Mouse (Mus musculus) heart, embryonic 16.5 days (tissue): ENCODE results near the gene Qdpr. TPM values are rescaled to one million over a fixed set of nuclear protein-coding genes. Genes with fewer than 3 reads are reported as not detected.

Experiments used
- ATAC-seq: fragments of 200-750 bp; cut with Nextera tagmentation; replicated peaks from 2 replicates; pipeline ENCODE4 v1.8.0; 2017; ENCODE audit warnings: moderate number of reproducible peaks; ENCODE audit not compliant: insufficient read depth, low FRiP score; ENCODE audit errors: extremely low read depth
- H3K27ac ChIP-seq: fragments of 300-500 bp; sonication (generic); 2 replicates; pipeline ENCODE4 v1.5.1; 2014; ENCODE audit warnings: mild to moderate bottlenecking, low read length, control low read depth, moderate library complexity
- H3K27me3 ChIP-seq: fragments of 300-500 bp; sonication (generic); 2 replicates; pipeline ENCODE4 v1.6.1; 2014; ENCODE audit warnings: low read length, mixed read lengths; ENCODE audit not compliant: control insufficient read depth, insufficient read depth
- H3K36me3 ChIP-seq: fragments of 300-500 bp; sonication (generic); 2 replicates; pipeline ENCODE4 v1.6.1; 2014; ENCODE audit not compliant: control insufficient read depth, insufficient read depth
- H3K4me1 ChIP-seq: fragments of 300-500 bp; sonication (generic); 2 replicates; pipeline ENCODE4 v1.6.1; 2014; ENCODE audit warnings: low read length, mixed read lengths; ENCODE audit not compliant: control insufficient read depth, insufficient read depth
- H3K4me2 ChIP-seq: fragments of 300-500 bp; sonication (generic); 2 replicates; pipeline ENCODE4 v1.6.1; 2014; ENCODE audit warnings: low read depth, mild to moderate bottlenecking, control low read depth, low read length
- H3K4me3 ChIP-seq: fragments of 300-500 bp; sonication (generic); 2 replicates; pipeline ENCODE4 v1.5.1; 2014; ENCODE audit warnings: mild to moderate bottlenecking, control low read depth, low read length
- H3K9ac ChIP-seq: fragments of 300-500 bp; sonication (generic); 2 replicates; pipeline ENCODE4 v1.6.1; 2014; ENCODE audit warnings: low read length, control low read depth
- H3K9me3 ChIP-seq: fragments of 300-500 bp; sonication (generic); replicated peaks from 2 replicates; pipeline ENCODE4 v1.6.1; 2016; ENCODE audit warnings: low read length; ENCODE audit not compliant: control insufficient read depth
- WGBS: fragments of 180-500 bp; shearing (Covaris S2); extraction: QIAGEN DNeasy Blood & Tissue Kit; methylation state at CpG from one replicate; pipeline ENCODE4 v1.1.7; 2014; 5-methylcytosine and 5-hydroxymethylcytosine counted together
- polyA plus RNA-seq: library from polyadenylated mRNA; unstranded; fragments of >200 nt; fragmentation: Nextera tagmentation; extraction: Ambion mirVana; gene quantifications from 2 replicates; pipeline ENCODE4 v1.2.1, GENCODE M21; 2015

The Qdpr gene
- 112 and 113 TPM in 2 replicates for polyA plus RNA-seq

GRCm38 (mm10) chr5:45449831-45450716, at the start of gene Qdpr:
Gene Qdpr (minus strand): TSS chr5:45450236.
- ATAC-seq, result peak; percentile 99
- Histone ChIP-seq H3K27ac (peak within 1 kb of the TSS; percentile 68), H3K9ac (peak within 1 kb of the TSS; percentile 86), H3K27me3 (no peaks in the 10 kb centered on the region; the same call in 1 of the 2 replicates), H3K9me3 (no peaks in the 10 kb centered on the region), H3K4me1 (peaks cover 10% of the 10 kb centered on the region), H3K4me2 (peak within 1 kb of the TSS; percentile 98), H3K4me3 (peak within 1 kb of the TSS; percentile 83), H3K36me3 (no peaks in the 10 kb centered on the region)
- WGBS, result under 1% methylated on average over 70 of the region's 70 CpGs

DNA sequence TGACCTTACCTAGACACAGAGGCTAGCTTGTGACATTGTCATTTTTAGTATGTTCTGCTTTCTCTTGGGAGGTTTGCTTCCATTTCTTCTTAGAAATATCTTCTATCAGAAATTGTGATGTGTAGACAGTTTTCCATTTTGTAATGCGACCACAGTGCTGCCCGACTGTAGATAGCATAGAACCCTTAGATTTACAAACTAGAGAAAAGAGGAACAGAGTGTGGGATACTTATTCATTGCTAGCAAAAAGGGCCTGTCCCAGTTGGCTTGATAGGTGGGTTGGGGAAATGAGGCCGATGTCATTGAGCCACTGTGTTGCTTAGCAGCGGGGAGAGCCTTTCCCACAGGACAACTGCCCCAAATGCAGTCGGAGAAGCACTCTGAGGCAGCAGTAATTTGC, 47.5 kb upstream of the Qdpr start:
- Histone ChIP-seq H3K4me2 (no peak overlapping the region), H3K27ac (no peak overlapping the region), H3K4me3 (no peak overlapping the region), H3K9ac (no peak overlapping the region), H3K27me3 (no peaks in the 10 kb centered on the region), H3K4me1 (peaks cover 10% of the 10 kb centered on the region), H3K36me3 (peaks cover 31% of the 10 kb centered on the region), H3K9me3 (no peaks in the 10 kb centered on the region)
- no peak for ATAC-seq
- 92% methylated on average over 5 of the region's 5 CpGs for whole genome bisulfite sequencing

- ATAC-seq, result no peak
These were observed 47.0 kb upstream of the Qdpr start for GRCm38 (mm10) chr5:45496930-45497550.

DNA sequence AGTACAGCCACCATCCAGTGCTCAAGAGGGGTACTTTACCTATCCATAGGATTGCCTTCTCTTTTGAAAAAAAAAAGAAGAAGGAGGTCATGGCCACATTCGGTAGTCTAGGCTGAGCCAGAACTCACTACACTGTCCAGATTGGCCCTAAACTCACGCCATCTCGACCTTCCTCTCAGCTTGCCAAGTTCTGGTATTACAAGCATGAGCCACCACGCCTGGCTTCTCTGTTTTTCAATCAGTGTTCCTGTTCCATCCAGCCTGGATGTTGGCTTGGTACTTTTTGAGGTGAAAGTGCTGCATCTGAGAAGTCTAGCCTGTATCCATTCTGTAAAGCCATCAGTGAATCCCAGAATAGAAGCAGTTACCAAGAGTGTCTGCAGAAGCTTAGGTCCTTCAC, 46.4 kb upstream of the Qdpr start:
- no peak for ATAC-seq
- Histone ChIP-seq H3K4me1 (peaks cover 10% of the 10 kb centered on the region), H3K9ac (no peak overlapping the region), H3K4me2 (no peak overlapping the region), H3K9me3 (no peaks in the 10 kb centered on the region), H3K36me3 (peaks cover 25% of the 10 kb centered on the region), H3K27ac (no peak overlapping the region), H3K27me3 (no peaks in the 10 kb centered on the region), H3K4me3 (no peak overlapping the region)
- 84% methylated on average over 4 of the region's 4 CpGs for WGBS

More at GRCm38 (mm10) chr5:45496930-45497550, 47.0 kb upstream of the Qdpr start:
- Histone ChIP-seq H3K27ac (no peak overlapping the region), H3K27me3 (no peaks in the 10 kb centered on the region), H3K9ac (no peak overlapping the region), H3K4me1 (peaks cover 10% of the 10 kb centered on the region), H3K4me2 (no peak overlapping the region), H3K36me3 (peaks cover 27% of the 10 kb centered on the region), H3K9me3 (no peaks in the 10 kb centered on the region), H3K4me3 (no peak overlapping the region)
- 77% methylated on average over 12 of the region's 12 CpGs for WGBS

DNA sequence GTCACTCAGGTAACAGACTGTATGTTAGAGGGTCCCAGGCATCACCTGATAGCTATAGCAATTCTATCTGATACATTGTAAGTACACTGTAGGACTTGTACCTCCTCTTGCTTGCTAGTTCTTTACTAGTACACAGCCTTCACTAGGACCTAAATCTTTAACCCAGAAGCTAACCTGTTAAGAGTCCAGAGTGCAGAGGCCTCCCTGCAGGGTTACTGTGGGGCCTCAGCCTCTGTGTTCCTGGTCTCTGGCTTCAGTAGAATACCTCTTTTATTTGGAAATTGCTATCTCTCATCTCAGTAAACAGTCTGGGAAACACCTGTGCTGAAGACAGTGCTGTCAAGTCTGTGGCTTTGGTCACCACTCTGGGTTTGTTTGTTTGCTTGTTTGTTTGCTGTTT, 46.0 kb upstream of the Qdpr start:
- Histone ChIP-seq H3K4me3 (no peak overlapping the region), H3K27ac (no peak overlapping the region), H3K9ac (no peak overlapping the region), H3K4me2 (no peak overlapping the region), H3K4me1 (peaks cover 10% of the 10 kb centered on the region), H3K9me3 (no peaks in the 10 kb centered on the region), H3K36me3 (peaks cover 21% of the 10 kb centered on the region; the same call in 1 of the 2 replicates), H3K27me3 (0 out of 2 replicates have a peak, but pooled peaks cover 2% of the 10 kb centered on the region)
- no peak for ATAC-seq

DNA sequence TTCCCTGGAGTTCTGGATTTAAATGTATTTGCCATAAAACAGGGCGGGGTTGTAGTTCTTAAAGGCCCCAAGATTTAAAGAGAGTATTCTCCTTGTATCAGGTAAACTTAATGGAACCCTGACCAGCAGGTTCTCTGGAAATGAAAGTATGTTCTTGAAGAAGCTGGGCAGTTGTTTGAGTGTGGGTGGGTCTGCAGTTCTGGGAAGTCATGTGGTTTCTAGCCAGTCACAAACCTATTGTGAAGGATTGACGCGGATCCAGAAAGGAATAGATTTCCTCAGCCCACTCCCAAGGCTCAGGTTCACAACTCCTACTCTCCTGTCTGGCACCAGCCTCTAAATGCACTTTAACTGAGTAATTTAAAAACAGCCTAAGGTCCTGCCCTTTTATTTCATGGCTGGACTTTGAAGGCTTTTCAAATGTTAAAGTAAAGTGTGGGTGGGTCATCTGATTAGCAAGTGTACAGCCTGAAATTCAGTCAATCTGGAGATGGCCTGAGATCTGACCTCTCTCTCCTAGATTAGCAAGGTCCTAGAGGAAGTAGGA, 45.5 kb upstream of the Qdpr start:
- peaks cover 10% of the 10 kb centered on the region for H3K4me1 ChIP-seq

GRCm38 (mm10) chr5:45494093-45494755, 44.2 kb upstream of the Qdpr start:
- H3K27me3 ChIP-seq, result 0 out of 2 replicates have a peak, but pooled peaks cover 3% of the 10 kb centered on the region
- peak overlapping the region; percentile 91 for H3K4me2 ChIP-seq
- no peaks in the 10 kb centered on the region for H3K9me3 ChIP-seq
- ATAC-seq, result no peak
- WGBS, result 50% methylated on average over 9 of the region's 9 CpGs
- peaks cover 10% of the 10 kb centered on the region for H3K4me1 ChIP-seq
- no peak overlapping the region for H3K27ac ChIP-seq
- peaks cover 10% of the 10 kb centered on the region; the same call in 1 of the 2 replicates for H3K36me3 ChIP-seq
- H3K9ac ChIP-seq, result peak overlapping the region; percentile 89
- H3K4me3 ChIP-seq, result peak overlapping the region; percentile 82

More for the DNA sequence above, 45.5 kb upstream of the Qdpr start:
- Histone ChIP-seq H3K9ac (no peak overlapping the region), H3K27me3 (0 out of 2 replicates have a peak, but pooled peaks cover 3% of the 10 kb centered on the region), H3K36me3 (peaks cover 17% of the 10 kb centered on the region; the same call in 1 of the 2 replicates), H3K27ac (no peak overlapping the region), H3K4me2 (no peak overlapping the region), H3K4me3 (no peak overlapping the region), H3K9me3 (no peaks in the 10 kb centered on the region)
- no peak for ATAC-seq
- WGBS, result 85% methylated on average over 3 of the region's 3 CpGs

DNA sequence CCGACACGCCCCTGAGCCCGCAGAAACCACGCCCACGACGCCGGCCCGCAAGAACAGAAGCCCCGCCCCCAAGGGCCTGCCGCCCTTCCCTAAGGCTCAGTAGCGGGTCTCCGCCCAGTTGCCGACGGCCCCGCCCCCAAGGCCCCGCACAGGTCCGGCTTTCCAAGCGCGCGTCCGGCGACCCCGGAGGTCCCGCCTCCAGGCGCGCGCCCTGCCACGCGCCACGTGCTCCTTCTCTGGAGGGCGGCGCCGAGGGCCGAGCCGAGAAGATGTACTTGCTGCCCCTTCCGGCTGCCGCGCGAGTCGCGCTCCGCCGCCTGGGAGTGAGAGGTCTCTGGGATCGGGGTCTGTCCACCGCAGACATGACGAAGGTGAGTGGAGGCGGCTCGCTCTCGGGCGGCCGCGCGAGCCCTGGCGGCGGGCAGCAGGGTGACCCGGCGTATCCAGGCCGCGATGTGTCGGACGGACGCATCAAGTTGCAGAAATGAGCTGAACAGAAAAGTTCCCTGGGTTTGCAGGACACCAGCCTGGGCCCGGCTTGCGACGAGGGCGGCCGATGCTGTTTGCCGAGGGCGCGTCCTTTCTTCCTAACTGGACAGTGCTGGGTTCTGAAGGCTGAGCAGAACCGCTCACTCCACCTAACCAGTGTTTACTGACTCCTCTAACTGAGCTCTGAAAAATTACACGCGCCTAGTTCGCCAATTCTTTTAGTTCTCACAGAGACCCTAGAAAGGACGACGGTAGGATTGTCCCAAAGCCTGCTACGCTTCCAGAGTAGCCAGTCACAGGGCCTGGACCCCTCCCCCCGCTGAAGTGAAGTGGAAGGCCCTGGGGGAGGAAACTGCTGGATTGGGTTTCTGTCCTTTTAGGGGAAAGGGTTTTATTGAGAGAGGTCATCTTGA, 43.4 kb upstream of the Qdpr start, which contains the start of gene Lap3:
Gene Lap3 (plus strand): TSS at position 184 of the 902 bp plus-strand sequence.
- peak; percentile 98 for ATAC-seq
- WGBS, result under 1% methylated on average over 78 of the region's 78 CpGs
- Histone ChIP-seq H3K9ac (peak within 1 kb of the TSS; percentile 89), H3K27ac (peak within 1 kb of the TSS; percentile 79), H3K4me3 (peak within 1 kb of the TSS; percentile 82), H3K27me3 (0 out of 2 replicates have a peak, but pooled peaks cover 3% of the 10 kb centered on the region), H3K36me3 (peaks cover 4% of the 10 kb centered on the region; the same call in 1 of the 2 replicates), H3K4me1 (peaks cover 10% of the 10 kb centered on the region), H3K4me2 (peak within 1 kb of the TSS; percentile 91), H3K9me3 (no peaks in the 10 kb centered on the region)
